Mouse (Mus musculus): ENCODE data around the gene Prl8a9. TPM values are rescaled to one million over a fixed set of nuclear protein-coding genes. Genes with fewer than 3 reads are reported as not detected.

Gene Prl8a9
- not detected in 2 replicates for polyA plus RNA-seq (2016; fragmentation: Nextera tagmentation; extraction: Ambion mirVana)

DNA sequence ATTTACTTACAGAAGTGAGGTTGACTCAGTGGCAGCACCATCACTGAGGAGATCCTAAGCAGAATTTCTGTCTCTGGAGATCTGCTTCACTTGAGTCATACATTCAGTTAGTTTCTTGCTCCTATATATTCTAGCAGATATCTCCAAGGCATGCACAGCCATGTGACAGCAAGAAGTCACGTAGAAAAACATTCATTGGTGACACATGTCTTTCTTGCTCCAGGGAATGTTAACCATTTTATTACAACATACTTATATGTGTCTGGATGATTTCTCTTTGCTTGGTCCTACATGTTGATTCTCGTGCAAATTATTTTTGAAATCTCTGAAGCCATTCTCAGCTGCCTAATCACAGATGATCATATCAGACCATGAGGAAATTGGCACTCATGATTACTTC is at the start of gene Prl8a9:
Gene Prl8a9, minus strand, starts transcription at position 101 of the 400 bp plus-strand sequence.
- WGBS, result 79% methylated on average over 2 of the region's 2 CpGs
- ATAC-seq (ENCODE audit: insufficient number of reproducible peaks, insufficient read depth, low FRiP score, low TSS enrichment), result no peak

DNA sequence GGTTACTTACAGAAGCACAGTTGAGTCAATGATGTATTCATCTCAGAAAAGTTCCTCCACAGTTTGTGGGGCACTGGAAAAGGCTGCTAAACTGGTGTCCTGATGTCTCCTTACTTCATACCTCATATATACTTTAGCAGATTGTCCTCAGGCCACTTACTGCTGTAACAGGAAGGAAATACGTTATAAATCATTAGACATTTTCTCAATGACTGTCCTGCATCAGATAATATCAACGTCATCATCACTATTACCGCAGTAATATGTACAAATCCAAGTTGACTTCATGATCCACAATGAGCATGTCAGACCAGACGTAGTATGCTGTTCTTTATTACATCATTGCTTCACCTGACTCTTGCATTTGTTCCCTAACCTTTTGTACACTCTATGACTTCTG is 46.1 kb upstream of the Prl8a9 start, which contains the start of gene Prl7b1:
Gene Prl7b1, minus strand, starts transcription at position 101 of the 400 bp plus-strand sequence.
- H3K4me2 ChIP-seq (replicated peaks), result no peak within 1 kb of the TSS
- H3K4me1 ChIP-seq, result no peaks in the 10 kb centered on the region
- H3K9me3 ChIP-seq, result no peaks in the 10 kb centered on the region
- no peak for ATAC-seq (ENCODE audit: insufficient number of reproducible peaks, insufficient read depth, low FRiP score, low TSS enrichment)
- H3K36me3 ChIP-seq, result no peaks in the 10 kb centered on the region
- H3K9ac ChIP-seq, result no peak within 1 kb of the TSS
- no peak within 1 kb of the TSS for H3K27ac ChIP-seq
- no peak within 1 kb of the TSS for H3K4me3 ChIP-seq
- no peaks in the 10 kb centered on the region for H3K27me3 ChIP-seq
- 78% methylated on average over 4 of the region's 4 CpGs for WGBS

More for the DNA sequence above, at the start of gene Prl8a9:
- H3K4me1 ChIP-seq, result no peaks in the 10 kb centered on the region
- no peak within 1 kb of the TSS for H3K4me2 ChIP-seq (replicated peaks)
- no peaks in the 10 kb centered on the region for H3K27me3 ChIP-seq
- no peak within 1 kb of the TSS for H3K9ac ChIP-seq
- H3K36me3 ChIP-seq, result no peaks in the 10 kb centered on the region
- H3K9me3 ChIP-seq, result no peaks in the 10 kb centered on the region
- no peak within 1 kb of the TSS for H3K4me3 ChIP-seq
- H3K27ac ChIP-seq, result no peak within 1 kb of the TSS

DNA sequence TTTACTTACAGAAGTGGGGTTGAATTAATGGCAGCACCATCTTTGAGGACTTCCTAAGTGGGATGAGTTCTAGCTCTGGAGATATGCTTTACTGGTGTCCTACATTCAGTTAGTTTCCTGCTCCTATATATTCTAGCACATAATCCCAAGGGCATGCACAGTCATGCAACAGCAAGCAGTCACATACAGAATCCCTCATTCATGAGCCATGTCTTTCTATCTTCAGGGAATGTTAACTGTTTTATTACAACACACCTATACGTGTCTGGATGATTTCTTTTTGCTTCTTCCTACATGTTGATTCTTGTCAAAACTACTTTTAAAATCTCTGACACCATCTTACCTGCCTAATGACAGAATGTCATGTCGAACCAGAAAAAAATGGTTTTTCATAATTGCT is 17.7 kb upstream of the Prl8a9 start, which contains the start of gene Prl8a1:
Gene Prl8a1, minus strand, starts transcription at position 101 of the 400 bp plus-strand sequence.
- Histone ChIP-seq H3K4me3 (no peak within 1 kb of the TSS), H3K4me2 (replicated peaks) (no peak within 1 kb of the TSS), H3K27ac (no peak within 1 kb of the TSS), H3K36me3 (no peaks in the 10 kb centered on the region), H3K9ac (no peak within 1 kb of the TSS), H3K4me1 (no peaks in the 10 kb centered on the region), H3K27me3 (no peaks in the 10 kb centered on the region), H3K9me3 (no peaks in the 10 kb centered on the region)
- no peak for ATAC-seq (ENCODE audit: insufficient number of reproducible peaks, insufficient read depth, low FRiP score, low TSS enrichment)
- WGBS, result 76% methylated on average over 2 of the region's 2 CpGs

DNA sequence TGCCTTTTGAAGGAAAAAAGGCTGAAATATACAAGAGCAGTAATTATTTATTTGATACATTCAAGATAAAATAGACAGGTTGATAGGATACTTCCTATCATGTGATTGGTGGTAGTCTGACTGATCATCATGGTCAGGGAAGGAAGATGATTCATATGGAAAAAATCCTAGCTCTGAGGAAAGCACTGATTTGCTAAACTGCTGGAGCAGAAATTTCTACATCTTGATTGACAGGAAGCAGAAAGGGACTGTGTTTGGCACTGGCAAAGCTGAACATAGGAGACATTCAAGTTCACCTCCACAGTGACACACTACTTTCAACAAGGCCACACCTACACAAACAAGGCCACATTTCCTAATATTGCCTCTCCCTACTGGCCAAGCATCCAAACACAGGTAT is 11.1 kb downstream of the Prl8a9 start:
- Histone ChIP-seq H3K4me1 (no peaks in the 10 kb centered on the region), H3K4me2 (replicated peaks) (no peak overlapping the region), H3K27ac (no peak overlapping the region), H3K4me3 (no peak overlapping the region), H3K9me3 (no peaks in the 10 kb centered on the region), H3K27me3 (no peaks in the 10 kb centered on the region), H3K36me3 (no peaks in the 10 kb centered on the region), H3K9ac (no peak overlapping the region)
- no peak for ATAC-seq (ENCODE audit: insufficient number of reproducible peaks, insufficient read depth, low FRiP score, low TSS enrichment)

DNA sequence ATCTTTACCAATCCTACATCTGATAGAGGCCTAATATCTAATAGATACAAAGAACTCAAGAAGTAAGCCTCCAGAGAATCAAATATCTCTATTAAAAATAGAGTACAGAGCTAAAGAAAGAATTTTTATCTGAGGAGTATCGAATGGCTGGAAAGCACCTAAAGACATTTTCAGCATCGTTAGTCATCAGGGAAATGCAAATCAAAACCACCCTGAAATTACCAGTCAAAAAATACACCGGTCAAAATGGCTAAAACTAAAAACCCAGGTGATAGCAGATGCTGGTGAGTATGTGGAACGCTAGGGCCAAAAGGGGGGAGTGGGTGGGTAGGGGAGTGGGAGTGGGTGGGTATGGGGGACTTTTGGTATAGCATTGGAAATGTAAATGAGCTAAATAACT is 41.2 kb downstream of the Prl8a9 start:
- no peak overlapping the region for H3K4me2 ChIP-seq (replicated peaks)
- H3K27me3 ChIP-seq, result no peaks in the 10 kb centered on the region
- H3K4me3 ChIP-seq, result no peak overlapping the region
- H3K4me1 ChIP-seq, result no peaks in the 10 kb centered on the region
- H3K36me3 ChIP-seq, result no peaks in the 10 kb centered on the region
- WGBS, result 80% methylated on average over 4 of the region's 4 CpGs
- no peaks in the 10 kb centered on the region for H3K9me3 ChIP-seq
- H3K27ac ChIP-seq, result no peak overlapping the region
- ATAC-seq (ENCODE audit: insufficient number of reproducible peaks, insufficient read depth, low FRiP score, low TSS enrichment), result no peak
- no peak overlapping the region for H3K9ac ChIP-seq

DNA sequence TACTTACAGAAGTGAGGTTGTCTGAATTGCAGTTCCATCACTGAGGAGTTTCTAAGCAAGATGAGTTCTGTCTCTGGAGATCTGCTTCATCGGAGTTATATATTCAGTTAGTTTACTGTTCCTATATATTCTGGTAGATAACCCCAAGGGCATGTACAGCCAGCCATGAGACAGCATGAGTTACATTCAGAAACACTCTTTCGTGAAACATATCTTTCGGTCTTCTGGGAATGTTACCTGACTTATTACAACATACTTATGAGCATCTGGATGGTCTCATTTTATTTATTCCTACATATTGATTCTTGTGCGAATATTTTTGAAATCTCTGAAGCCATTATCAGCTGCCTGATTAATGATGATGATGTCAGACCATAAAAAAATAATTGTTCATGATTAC is 51.3 kb downstream of the Prl8a9 start, which contains the start of gene Prl8a8:
Gene Prl8a8, minus strand, starts transcription at position 101 of the 400 bp plus-strand sequence.
- no peak within 1 kb of the TSS for H3K27ac ChIP-seq
- H3K9me3 ChIP-seq, result no peaks in the 10 kb centered on the region; the same call in 1 of the 2 replicates
- H3K4me2 ChIP-seq (replicated peaks), result no peak within 1 kb of the TSS
- no peaks in the 10 kb centered on the region for H3K27me3 ChIP-seq
- no peak within 1 kb of the TSS for H3K9ac ChIP-seq
- 95% methylated on average over 4 of the region's 4 CpGs for WGBS
- H3K4me3 ChIP-seq, result no peak within 1 kb of the TSS
- no peak for ATAC-seq (ENCODE audit: insufficient number of reproducible peaks, insufficient read depth, low FRiP score, low TSS enrichment)
- H3K36me3 ChIP-seq, result no peaks in the 10 kb centered on the region
- no peaks in the 10 kb centered on the region for H3K4me1 ChIP-seq

Other genes starting within 250 kb of the Prl8a9 start
- not detected in 2 replicates for gene Prl8a2, start 218.9 kb downstream of the Prl8a9 start, polyA plus RNA-seq (2016; fragmentation: Nextera tagmentation; extraction: Ambion mirVana)
- gene Prl2b1, start 173.8 kb downstream of the Prl8a9 start, polyA plus RNA-seq (2016; fragmentation: Nextera tagmentation; extraction: Ambion mirVana), result not detected in 2 replicates
- gene Prl8a6, start 125.9 kb downstream of the Prl8a9 start, polyA plus RNA-seq (2016; fragmentation: Nextera tagmentation; extraction: Ambion mirVana), result not detected in 2 replicates
- not detected in 2 replicates for gene Prl8a8, start 51.4 kb downstream of the Prl8a9 start, polyA plus RNA-seq (2016; fragmentation: Nextera tagmentation; extraction: Ambion mirVana)
- not detected in 2 replicates for gene Prl8a1, start 17.6 kb upstream of the Prl8a9 start, polyA plus RNA-seq (2016; fragmentation: Nextera tagmentation; extraction: Ambion mirVana)
- not detected in 2 replicates for gene Prl7b1, start 46.0 kb upstream of the Prl8a9 start, polyA plus RNA-seq (2016; fragmentation: Nextera tagmentation; extraction: Ambion mirVana)
- not detected in 2 replicates for gene Prl7a1, start 77.9 kb upstream of the Prl8a9 start, polyA plus RNA-seq (2016; fragmentation: Nextera tagmentation; extraction: Ambion mirVana)
- gene Prl7a2, start 103.4 kb upstream of the Prl8a9 start, polyA plus RNA-seq (2016; fragmentation: Nextera tagmentation; extraction: Ambion mirVana), result not detected in 2 replicates
- gene Prl7d1, start 152.1 kb upstream of the Prl8a9 start, polyA plus RNA-seq (2016; fragmentation: Nextera tagmentation; extraction: Ambion mirVana), result not detected in 2 replicates
- gene Prl7c1, start 216.2 kb upstream of the Prl8a9 start, polyA plus RNA-seq (2016; fragmentation: Nextera tagmentation; extraction: Ambion mirVana), result not detected in 2 replicates
- gene Prl2a1, start 237.0 kb upstream of the Prl8a9 start, polyA plus RNA-seq (2016; fragmentation: Nextera tagmentation; extraction: Ambion mirVana), result not detected in 2 replicates

All from embryonic facial prominence, embryonic 12.5 days (tissue).